Mouse (Mus musculus) lung, embryonic 15.5 days (tissue): Measurements from ENCODE around the gene Crlf1. TPM values are rescaled to one million over a fixed set of nuclear protein-coding genes. Genes with fewer than 3 reads are reported as not detected.

ENCODE experiments used
- ATAC-seq: fragments of 200-750 bp; cut with Nextera tagmentation; 2 replicates; pipeline ENCODE4 v1.8.0; 2017; ENCODE audit warnings: moderate number of reproducible peaks, borderline replicate concordance; ENCODE audit not compliant: low FRiP score, low TSS enrichment; ENCODE audit errors: extremely low read depth
- H3K27ac ChIP-seq: fragments of 300-500 bp; sonication (generic); 2 replicates; pipeline ENCODE4 v1.5.1; 2015; ENCODE audit warnings: moderate library complexity, mild to moderate bottlenecking, inconsistent platforms
- H3K27me3 ChIP-seq: fragments of 300-500 bp; sonication (generic); 2 replicates; pipeline ENCODE4 v1.6.1; 2015; ENCODE audit warnings: inconsistent platforms
- H3K36me3 ChIP-seq: fragments of 300-500 bp; sonication (generic); 2 replicates; pipeline ENCODE4 v1.6.1; 2015; ENCODE audit warnings: inconsistent platforms
- H3K4me1 ChIP-seq: fragments of 300-500 bp; sonication (generic); 2 replicates; pipeline ENCODE4 v1.6.1; 2015; ENCODE audit warnings: inconsistent platforms
- H3K4me2 ChIP-seq: fragments of 300-500 bp; sonication (generic); 2 replicates; pipeline ENCODE4 v1.6.1; 2015; ENCODE audit warnings: inconsistent platforms, mild to moderate bottlenecking, moderate library complexity
- H3K4me3 ChIP-seq: fragments of 300-500 bp; sonication (generic); 2 replicates; pipeline ENCODE4 v1.5.1; 2015; ENCODE audit warnings: mild to moderate bottlenecking, inconsistent platforms
- H3K9ac ChIP-seq: fragments of 300-500 bp; sonication (generic); 2 replicates; pipeline ENCODE4 v1.6.1; 2015; ENCODE audit warnings: inconsistent platforms
- H3K9me3 ChIP-seq: fragments of 300-500 bp; sonication (generic); 2 replicates; pipeline ENCODE4 v1.6.1; 2016; ENCODE audit warnings: inconsistent platforms
- WGBS: fragments of 180-500 bp; shearing (Covaris S2); methylation state at CpG from one replicate; pipeline ENCODE4 v1.1.7; 2015; 5-methylcytosine and 5-hydroxymethylcytosine counted together
- polyA plus RNA-seq: library from polyadenylated mRNA; unstranded; fragments of >200 nt; fragmentation: Nextera tagmentation; extraction: Ambion mirVana; gene quantifications from 2 replicates; pipeline ENCODE4 v1.2.1, GENCODE M21; 2015

The Crlf1 gene
- polyA plus RNA-seq, 1 experiment from 2014 or later: 186 TPM

DNA sequence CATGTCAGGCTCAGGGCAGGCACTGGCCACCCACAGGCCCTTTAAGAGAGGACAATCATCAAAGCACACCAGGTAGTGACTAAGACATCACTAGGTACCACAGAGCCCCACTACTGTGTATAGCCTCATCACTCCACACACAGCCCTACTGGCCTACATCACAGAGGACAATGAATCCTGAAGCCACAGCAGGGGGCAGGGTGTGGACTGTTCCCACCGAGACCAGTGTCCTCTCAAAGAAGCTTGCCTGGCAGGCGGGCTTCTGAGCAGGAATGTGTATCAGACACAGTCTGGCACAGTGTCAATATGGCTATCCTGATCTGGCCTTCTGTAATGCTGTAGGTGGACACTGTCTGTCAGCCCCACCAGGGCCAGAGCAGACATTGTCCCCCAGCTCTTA, 23.0 kb upstream of the Crlf1 start:
- no peak overlapping the region for H3K9ac ChIP-seq
- WGBS: 53% methylated on average over 2 of the region's 2 CpGs
- ATAC-seq: no peak

DNA sequence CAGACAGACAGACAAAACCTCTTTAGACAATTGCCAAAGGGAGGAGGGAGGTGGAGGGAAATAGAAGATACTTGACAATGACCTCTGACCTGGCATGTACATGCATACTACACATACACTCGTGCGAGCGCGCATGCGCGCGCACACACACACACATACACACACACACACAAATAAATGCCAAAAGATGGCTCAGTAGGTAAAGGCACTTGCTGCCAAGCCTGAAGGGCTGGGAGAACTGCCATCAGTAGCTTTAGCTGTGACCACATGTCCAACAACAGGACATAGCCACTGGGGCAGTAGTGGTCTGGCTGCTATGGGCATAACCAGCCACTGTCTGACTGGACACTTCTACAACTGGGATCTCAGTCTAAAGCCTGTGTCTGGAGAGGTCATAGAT, 21.1 kb upstream of the Crlf1 start:
- no peak overlapping the region for H3K4me3 ChIP-seq
- no peaks in the 10 kb centered on the region for H3K9me3 ChIP-seq
- ATAC-seq: no peak
- H3K36me3 ChIP-seq: no peaks in the 10 kb centered on the region
- H3K4me2 ChIP-seq: no peak overlapping the region
- no peak overlapping the region for H3K27ac ChIP-seq
- 92% methylated on average over 7 of the region's 7 CpGs for WGBS
- no peak overlapping the region for H3K9ac ChIP-seq
- H3K27me3 ChIP-seq: no peaks in the 10 kb centered on the region
- H3K4me1 ChIP-seq: peaks cover 45% of the 10 kb centered on the region

More for the DNA sequence above, 23.0 kb upstream of the Crlf1 start:
- H3K4me3 ChIP-seq: no peak overlapping the region
- H3K9me3 ChIP-seq: no peaks in the 10 kb centered on the region
- H3K27ac ChIP-seq: no peak overlapping the region
- H3K36me3 ChIP-seq: peaks cover 6% of the 10 kb centered on the region; the same call in 1 of the 2 replicates
- no peak overlapping the region for H3K4me2 ChIP-seq
- no peaks in the 10 kb centered on the region for H3K27me3 ChIP-seq
- peaks cover 42% of the 10 kb centered on the region for H3K4me1 ChIP-seq

DNA sequence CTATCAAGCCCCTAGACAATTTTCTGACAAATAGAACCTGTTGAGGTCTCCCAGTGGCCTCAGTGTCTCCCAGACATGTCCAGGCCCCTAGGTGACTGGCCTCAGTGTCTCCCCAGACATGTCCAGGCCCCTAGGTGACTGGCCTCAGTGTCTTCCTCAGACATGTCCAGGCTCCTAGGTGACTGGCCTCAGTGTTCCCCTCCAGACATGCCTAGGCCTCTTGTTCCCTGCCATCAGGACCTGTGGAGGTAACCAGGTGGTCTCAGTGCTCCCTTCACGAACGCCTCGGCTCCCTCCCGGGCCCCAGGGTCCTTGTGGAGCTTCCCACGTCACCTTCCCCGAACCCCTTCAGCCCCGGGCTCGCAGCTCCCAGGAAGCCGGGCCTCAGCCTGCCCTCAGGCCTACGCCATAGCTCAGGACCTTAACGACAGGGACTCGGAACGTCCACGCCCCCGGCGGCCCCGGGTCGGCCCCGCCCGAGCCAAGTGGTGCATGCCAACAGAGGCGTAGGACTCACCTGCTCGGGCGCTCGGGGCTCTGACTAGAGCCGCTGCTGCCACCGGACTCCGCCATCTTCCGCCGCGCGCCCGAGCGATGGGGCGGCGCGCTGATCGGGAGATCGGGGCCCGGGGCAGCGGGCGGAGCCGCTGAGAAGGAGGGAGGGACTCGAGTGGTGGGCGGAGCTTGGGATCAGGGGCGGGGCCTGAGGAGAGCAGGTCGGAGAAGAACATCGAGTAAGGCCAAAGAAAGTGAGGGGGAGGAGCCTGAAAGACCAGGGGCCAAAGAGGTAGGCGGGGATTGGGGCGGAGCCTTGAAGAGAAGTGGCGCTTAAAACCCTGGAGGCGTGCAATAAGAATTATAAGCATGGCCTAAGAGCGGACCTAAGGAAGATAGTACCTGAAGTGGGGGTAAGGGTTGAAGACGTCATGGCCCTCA, 16.4 kb upstream of the Crlf1 start, which contains the start of gene Klhl26:
Klhl26 (minus strand) TSS at position 636 of the 936 bp plus-strand sequence.
- ATAC-seq: peak; percentile 91
- H3K27ac ChIP-seq: peak within 1 kb of the TSS; percentile 77
- H3K9me3 ChIP-seq: no peaks in the 10 kb centered on the region
- H3K4me2 ChIP-seq: peak within 1 kb of the TSS; percentile 62
- peak within 1 kb of the TSS; percentile 79 for H3K9ac ChIP-seq
- under 1% methylated on average over 53 of the region's 53 CpGs for WGBS
- H3K4me3 ChIP-seq: peak within 1 kb of the TSS; percentile 74
- H3K36me3 ChIP-seq: no peaks in the 10 kb centered on the region
- 0 out of 2 replicates have a peak, but pooled peaks cover 3% of the 10 kb centered on the region for H3K27me3 ChIP-seq
- peaks cover 21% of the 10 kb centered on the region for H3K4me1 ChIP-seq

DNA sequence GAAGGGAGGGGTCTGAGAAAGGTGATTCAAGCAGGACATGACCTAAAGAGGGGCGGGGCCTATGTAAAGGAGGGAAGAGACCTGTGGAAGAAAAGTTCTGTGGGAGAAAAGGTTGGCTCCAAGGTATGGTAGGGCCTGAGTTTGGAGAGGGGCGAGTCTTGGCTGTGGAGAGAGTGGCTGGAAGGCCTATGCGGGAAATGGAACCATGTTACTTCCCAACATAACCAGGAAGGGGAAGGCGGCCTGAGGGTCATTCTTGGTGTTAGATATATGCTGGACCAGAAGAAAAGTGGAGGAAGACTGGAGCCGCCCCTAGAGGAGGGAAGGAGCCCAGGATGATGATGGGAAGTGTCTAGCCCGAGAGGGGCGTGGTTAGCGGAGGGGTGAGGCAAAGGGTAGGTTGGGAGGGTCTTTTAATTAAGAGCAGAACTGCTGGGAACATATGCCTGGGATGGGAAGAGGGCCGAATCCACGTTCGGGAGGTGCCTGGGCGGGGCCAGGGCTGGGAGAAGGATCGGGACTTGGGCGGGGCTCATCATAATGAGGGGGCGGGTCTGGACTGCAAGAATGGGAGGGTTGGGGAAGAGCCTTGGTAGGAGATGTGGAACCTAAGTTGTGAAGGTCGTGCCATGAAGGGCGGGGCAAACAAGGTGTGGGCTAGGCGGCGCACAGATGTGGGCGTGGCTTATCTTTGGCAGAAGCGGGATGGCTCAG, 15.5 kb upstream of the Crlf1 start:
- 2% methylated on average over 21 of the region's 21 CpGs for WGBS
- Histone ChIP-seq H3K9ac (no peak overlapping the region), H3K4me3 (peak overlapping the region; percentile 74), H3K4me1 (peaks cover 21% of the 10 kb centered on the region), H3K27ac (peak overlapping the region; percentile 77), H3K36me3 (no peaks in the 10 kb centered on the region), H3K4me2 (peak overlapping the region; percentile 62), H3K27me3 (peaks cover 3% of the 10 kb centered on the region; the same call in 1 of the 2 replicates), H3K9me3 (no peaks in the 10 kb centered on the region)
- ATAC-seq: peak; percentile 29

DNA sequence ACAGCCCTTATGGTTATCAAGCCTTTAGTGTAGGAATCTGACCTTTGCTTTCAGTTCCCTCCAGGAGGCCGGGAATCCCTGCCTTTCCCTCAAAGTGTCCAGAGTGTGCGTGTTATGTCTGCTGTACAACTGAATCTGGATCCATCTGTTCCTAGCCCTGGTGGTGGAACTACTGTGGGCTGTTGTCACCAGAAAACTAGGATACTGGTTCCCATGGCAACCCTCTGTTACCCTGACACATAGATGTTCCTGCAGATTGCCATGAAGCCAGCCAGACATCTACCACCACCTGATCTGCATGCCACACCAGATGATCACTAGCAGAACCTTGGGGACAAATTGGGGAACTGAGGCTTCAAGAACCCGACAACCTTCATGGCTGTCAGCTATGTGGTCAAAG, 11.1 kb upstream of the Crlf1 start:
- H3K4me3 ChIP-seq: no peak overlapping the region
- peaks cover 33% of the 10 kb centered on the region for H3K4me1 ChIP-seq
- no peak overlapping the region for H3K9ac ChIP-seq
- 73% methylated on average over 3 of the region's 3 CpGs for WGBS
- H3K36me3 ChIP-seq: no peaks in the 10 kb centered on the region
- no peak for ATAC-seq
- H3K4me2 ChIP-seq: no peak overlapping the region
- H3K27ac ChIP-seq: peak overlapping the region; percentile 85; the same call in 1 of the 2 replicates
- peaks cover 39% of the 10 kb centered on the region for H3K27me3 ChIP-seq
- no peaks in the 10 kb centered on the region for H3K9me3 ChIP-seq

DNA sequence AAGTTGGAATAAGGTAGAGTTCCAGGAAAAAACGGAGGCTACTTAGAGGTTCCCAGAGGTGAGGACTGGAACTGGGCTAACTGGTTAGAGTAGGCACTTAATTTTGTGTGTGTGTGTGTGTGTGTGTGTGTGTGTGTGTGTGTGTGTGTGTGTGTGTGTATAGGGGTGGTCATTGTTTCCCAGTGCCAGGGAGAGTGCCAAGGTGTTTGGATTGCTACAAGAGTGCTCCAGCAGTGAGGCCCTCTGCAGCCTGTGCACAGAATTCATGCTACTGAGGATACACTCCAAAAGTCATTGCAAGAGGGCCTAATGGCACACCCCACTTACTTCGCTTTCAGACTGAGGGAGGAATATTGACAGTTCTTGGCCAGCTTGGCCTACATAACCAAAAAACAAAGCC, 10.0 kb upstream of the Crlf1 start:
- peak; percentile 63 for ATAC-seq
- WGBS: 54% methylated on average over 2 of the region's 2 CpGs
- Histone ChIP-seq H3K27me3 (peaks cover 47% of the 10 kb centered on the region), H3K4me3 (no peak overlapping the region), H3K4me2 (no peak overlapping the region), H3K36me3 (no peaks in the 10 kb centered on the region), H3K4me1 (peaks cover 30% of the 10 kb centered on the region), H3K9me3 (no peaks in the 10 kb centered on the region), H3K9ac (no peak overlapping the region), H3K27ac (peak overlapping the region; percentile 85)

DNA sequence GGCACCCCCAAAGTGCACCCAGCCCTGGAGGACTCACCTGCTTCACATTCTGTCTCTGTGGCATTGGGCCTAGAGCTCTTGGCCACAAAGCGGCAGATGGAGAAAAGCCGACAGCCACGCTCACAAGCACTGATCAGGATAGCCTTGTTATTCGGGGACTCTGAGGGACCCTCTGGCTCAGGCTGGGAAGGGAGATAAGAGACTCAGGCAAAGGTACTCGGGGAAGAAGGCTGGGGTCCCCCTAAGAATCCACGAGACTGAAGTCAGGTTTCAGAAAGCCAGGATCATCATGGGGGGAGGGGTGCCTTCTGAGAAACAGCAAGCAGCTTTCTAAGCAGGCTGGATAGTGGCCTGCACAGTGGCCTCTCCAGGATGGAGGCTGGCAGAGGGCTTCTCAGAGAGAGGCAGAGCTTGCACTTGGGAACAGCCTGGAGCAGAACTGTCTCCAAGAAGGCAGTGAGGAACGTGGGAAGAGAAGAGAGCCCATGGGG, 6.7 kb upstream of the Crlf1 start:
- Histone ChIP-seq H3K27ac (no peak overlapping the region), H3K9me3 (no peaks in the 10 kb centered on the region), H3K27me3 (peaks cover 77% of the 10 kb centered on the region), H3K4me2 (no peak overlapping the region), H3K9ac (no peak overlapping the region), H3K4me1 (peaks cover 60% of the 10 kb centered on the region), H3K36me3 (no peaks in the 10 kb centered on the region), H3K4me3 (no peak overlapping the region)
- no peak for ATAC-seq
- 49% methylated on average over 7 of the region's 7 CpGs for WGBS

DNA sequence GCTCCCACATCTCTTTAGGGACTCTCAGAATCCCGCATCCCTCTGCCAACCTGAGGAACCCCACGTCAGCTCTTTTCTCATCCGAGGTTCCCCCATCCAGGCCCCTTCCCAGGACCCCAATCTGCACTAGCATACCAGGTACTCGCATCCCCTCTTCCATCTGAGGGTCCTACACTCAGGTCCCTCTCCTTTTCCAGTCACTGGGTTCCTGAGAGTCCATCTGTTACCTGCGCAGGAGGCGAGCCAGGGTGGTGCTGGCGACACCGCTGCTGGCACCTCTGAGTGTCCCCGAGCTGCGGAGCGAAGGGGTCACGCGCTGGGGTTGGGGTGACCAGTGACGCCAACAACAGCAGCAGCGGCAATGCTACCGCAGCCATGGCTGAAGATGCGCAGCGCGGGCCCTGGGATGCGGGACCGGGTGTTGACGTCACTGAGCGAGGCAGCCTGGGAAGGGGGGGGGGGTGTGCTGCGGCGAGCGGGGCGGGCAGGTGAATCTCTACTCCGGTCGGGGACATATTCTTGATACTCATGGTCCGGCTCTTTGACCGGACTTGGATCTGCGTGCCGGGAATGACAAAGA, 5.9 kb upstream of the Crlf1 start, which contains the start of gene Tmem59l:
Tmem59l (minus strand) TSS at position 418 of the 580 bp plus-strand sequence.
- Histone ChIP-seq H3K36me3 (no peaks in the 10 kb centered on the region), H3K9ac (peak within 1 kb of the TSS; percentile 8; the same call in 1 of the 2 replicates), H3K4me3 (peak within 1 kb of the TSS; percentile 13), H3K4me2 (peak within 1 kb of the TSS; percentile 82), H3K27ac (peak within 1 kb of the TSS; percentile 97), H3K4me1 (peaks cover 67% of the 10 kb centered on the region), H3K9me3 (no peaks in the 10 kb centered on the region), H3K27me3 (peaks cover 85% of the 10 kb centered on the region)
- no peak for ATAC-seq
- WGBS: 6% methylated on average over 33 of the region's 33 CpGs

DNA sequence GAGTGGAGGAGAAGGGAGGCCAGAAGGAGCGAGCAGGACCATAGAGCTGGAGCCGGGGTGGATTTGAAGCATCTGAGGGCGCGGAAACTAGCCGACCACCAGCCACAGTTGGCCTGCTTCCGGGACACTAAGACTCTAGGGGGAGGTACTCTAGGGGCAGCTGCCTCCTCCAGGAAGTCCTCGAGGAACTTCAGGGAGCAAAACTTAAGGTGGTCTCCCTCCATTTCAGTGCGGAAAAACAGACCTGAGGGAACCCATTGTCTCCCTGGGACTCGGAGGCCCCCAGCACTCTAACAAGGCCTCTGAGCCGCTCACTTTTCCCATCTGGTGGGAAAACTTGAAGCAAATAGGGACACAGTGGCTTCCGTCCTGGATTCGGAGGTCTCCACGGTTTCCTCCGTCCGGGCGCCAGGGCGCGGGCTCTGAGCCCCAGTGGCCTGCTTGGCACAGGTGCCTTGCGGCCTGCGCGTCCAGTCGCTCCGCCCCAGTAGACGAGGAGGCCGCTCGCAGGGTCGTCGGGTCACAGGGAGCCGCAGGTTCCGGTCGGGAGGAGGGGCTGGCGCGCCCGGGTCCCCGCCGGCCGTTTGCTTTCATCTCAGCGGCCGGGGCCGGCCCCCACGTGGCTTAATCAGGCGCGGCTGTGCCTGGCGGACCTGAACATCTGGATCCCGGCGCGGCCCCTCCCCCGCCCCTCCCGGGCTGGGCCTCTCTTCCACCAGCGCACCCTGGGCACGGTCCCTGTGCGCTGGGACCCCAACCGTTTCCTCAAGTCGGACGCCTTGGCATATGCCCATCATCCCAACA, 4.8 kb upstream of the Crlf1 start:
- peak overlapping the region; percentile 13 for H3K4me3 ChIP-seq
- no peaks in the 10 kb centered on the region for H3K36me3 ChIP-seq
- no peak for ATAC-seq
- peak overlapping the region; percentile 97 for H3K27ac ChIP-seq
- 4% methylated on average over 55 of the region's 55 CpGs for WGBS
- peaks cover 95% of the 10 kb centered on the region for H3K27me3 ChIP-seq
- peaks cover 75% of the 10 kb centered on the region for H3K4me1 ChIP-seq
- H3K4me2 ChIP-seq: peak overlapping the region; percentile 82
- peak overlapping the region; percentile 8; the same call in 1 of the 2 replicates for H3K9ac ChIP-seq
- H3K9me3 ChIP-seq: no peaks in the 10 kb centered on the region

DNA sequence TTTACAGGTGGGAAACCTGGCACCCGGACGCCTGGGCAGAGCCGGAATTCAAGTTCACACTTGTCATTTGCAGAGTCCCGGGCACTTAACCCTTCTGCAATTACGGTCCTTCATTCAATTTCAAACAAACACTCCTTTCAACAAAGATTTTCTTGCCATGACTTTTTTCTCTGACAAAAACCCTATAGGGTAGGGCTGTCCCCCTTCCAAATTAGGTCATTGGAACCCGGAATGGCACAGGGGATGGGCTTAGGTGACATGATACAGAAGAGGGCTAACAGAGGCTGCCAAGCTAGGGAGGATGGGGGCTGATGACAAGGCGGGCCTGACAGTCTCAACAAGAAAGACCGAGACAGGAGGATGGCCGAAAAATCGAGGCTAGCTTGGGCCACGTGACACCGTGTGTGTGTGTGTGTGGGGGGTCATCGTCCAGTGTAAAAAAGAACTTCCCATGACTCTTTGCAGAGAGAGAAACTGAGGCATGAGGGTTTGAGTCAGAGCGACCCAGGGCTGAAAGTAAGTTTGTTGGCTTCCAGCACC, 4.0 kb upstream of the Crlf1 start:
- H3K9ac ChIP-seq: peak overlapping the region; percentile 33
- WGBS: 2% methylated on average over 14 of the region's 14 CpGs
- H3K9me3 ChIP-seq: no peaks in the 10 kb centered on the region
- ATAC-seq: no peak
- peak overlapping the region; percentile 82 for H3K4me2 ChIP-seq
- H3K27ac ChIP-seq: peak overlapping the region; percentile 97
- peaks cover 98% of the 10 kb centered on the region for H3K27me3 ChIP-seq
- H3K4me1 ChIP-seq: peaks cover 76% of the 10 kb centered on the region
- no peaks in the 10 kb centered on the region for H3K36me3 ChIP-seq
- peak overlapping the region; percentile 32 for H3K4me3 ChIP-seq
